Mouse (Mus musculus) testis, adult 2 months (tissue): ENCODE results near the gene Ckap4.

Experiments
- CTCF ChIP-seq: fragments of 200-500 bp; IDR thresholded peaks from 2 replicates; pipeline ENCODE4 v1.5.1; 2012; ENCODE audit warnings: low read depth, mild to moderate bottlenecking, inconsistent platforms, low read length, moderate library complexity; ENCODE audit not compliant: control insufficient read depth, insufficient read depth, insufficient replicate concordance
- POLR2A ChIP-seq: fragments of 200-500 bp; IDR thresholded peaks from 2 replicates; pipeline ENCODE4 v1.6.1; 2012; ENCODE audit warnings: low read depth, mild to moderate bottlenecking, inconsistent platforms, low read length, moderate library complexity; ENCODE audit not compliant: control insufficient read depth

DNA sequence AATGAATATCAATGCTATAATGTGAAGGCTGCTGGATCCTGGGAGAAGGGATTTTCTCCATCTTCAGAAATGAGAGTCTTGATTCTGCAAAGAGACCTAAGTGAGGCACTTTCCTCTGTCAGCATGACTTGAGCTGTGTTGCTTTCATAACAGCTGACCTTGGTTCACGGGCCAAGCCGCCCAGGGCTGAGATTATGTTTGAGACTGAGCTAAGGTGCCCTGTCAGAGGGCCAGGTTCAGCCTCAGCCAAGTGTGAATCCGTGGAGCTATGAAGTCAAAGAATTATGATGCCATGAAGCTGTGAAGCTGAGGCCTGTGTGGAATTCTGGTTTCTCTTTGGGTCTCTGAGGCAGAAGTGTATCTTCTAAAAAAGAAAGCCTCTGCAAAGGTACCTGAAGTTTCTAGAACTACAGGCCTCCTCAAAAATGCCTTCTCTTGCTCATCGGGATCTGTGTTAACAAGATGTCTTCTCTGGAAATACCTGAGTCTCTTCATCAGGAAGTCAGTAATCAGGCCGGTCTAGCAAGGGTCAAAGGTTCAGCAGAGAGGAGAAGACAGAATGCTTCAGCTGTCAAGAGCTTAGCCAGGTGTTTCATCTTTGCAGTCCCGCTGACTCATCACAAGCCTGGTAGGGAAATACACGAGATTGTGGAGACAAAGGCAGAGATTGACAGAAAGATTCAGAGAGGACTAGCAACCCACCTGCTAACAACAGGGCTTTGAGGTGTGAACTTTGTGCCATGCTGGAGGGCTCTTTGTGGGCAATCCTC is 11.2 kb upstream of the Ckap4 start:
- TF ChIP-seq POLR2A (no peak), CTCF (no peak)
